In the genomic region with DNA sequence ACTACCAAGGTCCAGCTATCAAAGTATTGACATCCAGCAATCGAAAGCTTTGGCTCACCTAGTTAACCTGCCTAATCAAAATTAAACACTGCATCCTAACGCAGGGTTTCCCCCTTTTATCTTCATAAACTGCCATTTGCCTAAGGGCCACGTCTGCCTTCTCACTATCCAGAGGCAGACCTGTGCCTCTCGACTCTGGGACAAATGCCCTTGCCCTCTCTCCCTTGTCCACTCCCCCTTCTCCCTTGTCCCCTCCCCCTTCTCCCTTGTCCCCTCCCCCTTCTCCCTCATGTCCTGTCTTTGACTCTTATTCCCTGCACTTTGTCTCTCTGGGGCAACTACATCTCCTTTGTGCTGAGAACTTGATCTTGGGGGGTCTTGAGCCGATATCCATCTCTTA, we compare ENCODE assay signal across 23 mouse cellular contexts. TPM values are rescaled to one million over a fixed set of nuclear protein-coding genes. Genes with fewer than 3 reads are reported as not detected.
DNase-seq lines count a peak whose midpoint lies in the region; ATAC-seq and TF ChIP-seq lines count a peak whose summit lies in the region.
"Had no signal": no experiment of that assay in that cellular context is flagged by ENCODE, and none has a peak within 500 bp of the region (broad histone marks: within the 10 kb centered on the region; RNA-seq: fewer than 3 reads in every experiment).

No protein-coding gene starts in this region.

- no peaks in the 10 kb centered on the region for H3K27me3 ChIP-seq in kidney, adult 2 months (replicated peaks; ENCODE audit: control insufficient read depth, insufficient read depth, low read length)
- H3K27me3 ChIP-seq in midbrain, embryonic 11.5 days (ENCODE audit: control insufficient read depth, insufficient read depth, low read length), result no peaks in the 10 kb centered on the region
- H3K27me3 ChIP-seq in midbrain, embryonic 16.5 days (ENCODE audit: control insufficient read depth, insufficient read depth, low read depth, low read length), result no peaks in the 10 kb centered on the region
- no peaks in the 10 kb centered on the region for H3K27me3 ChIP-seq in limb, embryonic 15.5 days
- H3K27me3 ChIP-seq: embryonic facial prominence, embryonic 12.5 days; forebrain, embryonic 15.5 days; intestine, embryonic 15.5 days; lung, embryonic 15.5 days; neural tube, embryonic 13.5 days had no signal

- no peak overlapping the region for H3K9ac ChIP-seq in midbrain, embryonic 11.5 days (ENCODE audit: low read length)
- H3K9ac ChIP-seq in midbrain, embryonic 16.5 days (ENCODE audit: low read depth, low read length), result no peak overlapping the region
- H3K9ac ChIP-seq in limb, embryonic 15.5 days, result no peak overlapping the region
- H3K9ac ChIP-seq: embryonic facial prominence, embryonic 12.5 days; forebrain, embryonic 15.5 days; hindbrain, embryonic 14.5 days; intestine, embryonic 15.5 days; limb, embryonic 12.5 days; liver, embryonic 14.5 days; lung, embryonic 15.5 days; neural tube, embryonic 13.5 days had no signal

- TF ChIP-seq CTCF in kidney, adult 2 months (conservative IDR thresholded peaks at IDR 0.05; ENCODE audit: insufficient read depth, insufficient read length, low read depth, low read length), result no peak

- H3K9me3 ChIP-seq in midbrain, embryonic 11.5 days (ENCODE audit: control insufficient read depth, low read length), result no peaks in the 10 kb centered on the region; the same call in 1 of the 2 replicates
- no peaks in the 10 kb centered on the region for H3K9me3 ChIP-seq in midbrain, embryonic 16.5 days (replicated peaks; ENCODE audit: control insufficient read depth, low read length, poor library complexity, severe bottlenecking)
- H3K9me3 ChIP-seq in limb, embryonic 15.5 days, result no peaks in the 10 kb centered on the region
- H3K9me3 ChIP-seq: embryonic facial prominence, embryonic 12.5 days; forebrain, embryonic 15.5 days; intestine, embryonic 15.5 days; lung, embryonic 15.5 days; neural tube, embryonic 13.5 days had no signal

- ATAC-seq in midbrain, embryonic 11.5 days (ENCODE audit: low FRiP score), result no peak
- no peak for ATAC-seq in midbrain, embryonic 16.5 days
- ATAC-seq in limb, embryonic 15.5 days (ENCODE audit: insufficient number of reproducible peaks, low FRiP score, low TSS enrichment, low read depth), result no peak
- ATAC-seq: forebrain, embryonic 15.5 days; intestine, embryonic 15.5 days had no signal

- no peaks in the 10 kb centered on the region for H3K36me3 ChIP-seq in kidney, adult 2 months (ENCODE audit: control insufficient read depth, insufficient read depth, low read length)
- no peaks in the 10 kb centered on the region for H3K36me3 ChIP-seq in midbrain, embryonic 11.5 days (ENCODE audit: control insufficient read depth, insufficient read depth, low read length)
- H3K36me3 ChIP-seq in midbrain, embryonic 16.5 days (ENCODE audit: control insufficient read depth, insufficient read depth, low read length), result no peaks in the 10 kb centered on the region
- H3K36me3 ChIP-seq in limb, embryonic 15.5 days, result no peaks in the 10 kb centered on the region
- H3K36me3 ChIP-seq: embryonic facial prominence, embryonic 12.5 days; forebrain, embryonic 15.5 days; intestine, embryonic 15.5 days; limb, embryonic 12.5 days; lung, embryonic 15.5 days; neural tube, embryonic 13.5 days had no signal

- no peak overlapping the region for H3K4me2 ChIP-seq in midbrain, embryonic 11.5 days
- H3K4me2 ChIP-seq in midbrain, embryonic 16.5 days (ENCODE audit: low read length), result no peak overlapping the region
- H3K4me2 ChIP-seq in limb, embryonic 15.5 days, result no peak overlapping the region
- H3K4me2 ChIP-seq: embryonic facial prominence, embryonic 12.5 days; forebrain, embryonic 15.5 days; hindbrain, embryonic 14.5 days; intestine, embryonic 15.5 days; limb, embryonic 12.5 days; lung, embryonic 15.5 days; neural tube, embryonic 13.5 days had no signal

- peak; percentile 50 for DNase-seq in kidney, adult 2 months
- no peak for DNase-seq in kidney, postnatal 4 days
- peak; percentile 66 for DNase-seq in midbrain, embryonic 11.5 days (ENCODE audit: low spot score, missing footprints)
- no peak for DNase-seq in thymus, postnatal 14 days
- no peak for DNase-seq in embryo, embryonic 10.5 days (ENCODE audit: low spot score)
- DNase-seq: cerebellum, adult 9-10 months; heart, adult 2 months; kidney, adult 9 months; kidney, postnatal 25 days; lung, postnatal 36 days; midbrain, embryonic 14.5 days; thymus, postnatal 25 days had no signal

- H3K4me3 ChIP-seq in kidney, adult 2 months (ENCODE audit: insufficient read depth, low read depth, low read length), result no peak overlapping the region
- H3K4me3 ChIP-seq in midbrain, embryonic 11.5 days (ENCODE audit: low read depth, low read length), result no peak overlapping the region
- no peak overlapping the region for H3K4me3 ChIP-seq in midbrain, embryonic 16.5 days (ENCODE audit: low read depth, low read length)
- no peak overlapping the region for H3K4me3 ChIP-seq in limb, embryonic 15.5 days
- H3K4me3 ChIP-seq: embryonic facial prominence, embryonic 12.5 days; forebrain, embryonic 15.5 days; heart, adult 2 months; intestine, embryonic 15.5 days; limb, embryonic 12.5 days; lung, embryonic 15.5 days; megakaryocyte, embryonic 14.5 days; neural tube, embryonic 13.5 days had no signal

- no peak for TF ChIP-seq POLR2A in kidney, adult 2 months (IDR thresholded peaks at IDR 0.05; ENCODE audit: low read depth, low read length)

- WGBS in kidney, adult 2 months, result 57% methylated on average over 5 of the region's 5 CpGs
- 61% methylated on average over 5 of the region's 5 CpGs for WGBS in midbrain, embryonic 11.5 days
- WGBS in midbrain, embryonic 16.5 days, result 62% methylated on average over 5 of the region's 5 CpGs
- WGBS in limb, embryonic 15.5 days, result 51% methylated on average over 5 of the region's 5 CpGs

- no peak overlapping the region for H3K27ac ChIP-seq in kidney, adult 2 months (ENCODE audit: insufficient read depth, low read depth, low read length)
- H3K27ac ChIP-seq in midbrain, embryonic 11.5 days (ENCODE audit: low read depth, low read length), result no peak overlapping the region
- H3K27ac ChIP-seq in midbrain, embryonic 16.5 days (ENCODE audit: low read length), result no peak overlapping the region
- H3K27ac ChIP-seq in limb, embryonic 15.5 days, result peak overlapping the region; percentile 88
- H3K27ac ChIP-seq: embryonic facial prominence, embryonic 12.5 days; forebrain, embryonic 15.5 days; heart, adult 2 months; hindbrain, embryonic 14.5 days; intestine, embryonic 15.5 days; limb, embryonic 12.5 days; liver, embryonic 14.5 days; lung, embryonic 15.5 days; neural tube, embryonic 13.5 days had no signal

- H3K4me1 ChIP-seq in kidney, adult 2 months (ENCODE audit: control insufficient read depth, insufficient read depth, low read length), result peaks cover 30% of the 10 kb centered on the region
- no peaks in the 10 kb centered on the region for H3K4me1 ChIP-seq in midbrain, embryonic 11.5 days (ENCODE audit: control insufficient read depth, insufficient read depth, low read length)
- H3K4me1 ChIP-seq in midbrain, embryonic 16.5 days (ENCODE audit: control insufficient read depth, insufficient read depth, low read length), result no peaks in the 10 kb centered on the region
- H3K4me1 ChIP-seq in limb, embryonic 15.5 days, result peaks cover 43% of the 10 kb centered on the region
- H3K4me1 ChIP-seq: forebrain, embryonic 15.5 days had no signal

RNA-seq across cellular contexts. Expression of gene Prr5, which starts 28.3 kb away (rescaled TPM):
- 63.6 and 68.4 TPM in 2 replicates for polyA plus RNA-seq in kidney, adult 2 months (2012; rRNA removed)
- 7.3 and 10.9 TPM in 2 replicates for polyA plus RNA-seq in midbrain, embryonic 11.5 days (2014; fragmentation: Nextera tagmentation; extraction: Ambion mirVana)
- polyA plus RNA-seq in midbrain, embryonic 16.5 days (2015; fragmentation: Nextera tagmentation; extraction: Ambion mirVana), result 28.1 and 30.8 TPM in 2 replicates
- polyA plus RNA-seq in limb, embryonic 15.5 days (2015; fragmentation: Nextera tagmentation; extraction: Ambion mirVana), result 34.5 and 36.3 TPM in 2 replicates

Comparison
In these comparisons a context has a peak if more than half of its experiments do, and no peak if none do; other contexts are left out.
1. DNase-seq: peak in kidney, adult 2 months (single experiment) and midbrain, embryonic 11.5 days (single experiment); none in kidney, postnatal 4 days (0 of 2), thymus, postnatal 14 days (single experiment) and embryo, embryonic 10.5 days (single experiment).